Mouse (Mus musculus): ENCODE measurements around the gene Dkkl1.

Gene Dkkl1

DNA sequence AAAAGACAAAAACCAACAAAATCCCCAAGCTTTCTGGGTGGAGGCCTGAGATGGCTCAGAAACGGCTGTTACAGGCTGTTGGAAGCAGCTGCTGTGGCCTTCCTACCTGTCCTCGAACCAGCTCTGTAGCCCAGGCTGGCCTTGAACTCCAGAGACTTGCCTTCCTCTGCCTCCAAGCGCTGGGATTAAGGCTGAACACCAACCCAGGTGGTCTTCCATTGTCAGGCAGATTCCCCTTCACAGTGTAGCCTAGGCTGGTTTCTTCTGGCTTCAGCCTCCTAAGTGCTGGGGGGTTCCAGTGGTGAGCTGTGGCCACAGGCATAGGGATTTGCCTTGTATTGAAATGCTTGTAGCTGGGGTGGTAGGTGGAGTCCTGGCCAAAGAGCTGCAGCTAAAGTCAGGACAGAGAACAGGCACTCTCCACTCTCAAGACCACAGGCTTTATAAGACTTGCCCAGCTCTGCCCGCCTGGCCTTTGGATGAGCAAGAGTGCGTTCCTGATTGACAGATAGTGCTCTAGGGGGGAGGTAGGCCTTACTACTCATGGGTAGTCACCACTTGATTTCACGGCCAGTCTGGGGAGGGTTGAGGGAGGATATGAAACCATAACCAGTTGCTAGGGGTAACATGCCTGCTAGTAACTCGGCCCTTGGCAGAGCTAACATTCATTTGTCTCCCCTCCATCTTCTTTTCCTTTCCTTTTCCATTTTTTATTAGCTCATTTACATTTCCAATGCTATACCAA is 17.7 kb upstream of the Dkkl1 start:
- DNase-seq (ENCODE audit: low spot score in 2 of 2) = no peak

DNA sequence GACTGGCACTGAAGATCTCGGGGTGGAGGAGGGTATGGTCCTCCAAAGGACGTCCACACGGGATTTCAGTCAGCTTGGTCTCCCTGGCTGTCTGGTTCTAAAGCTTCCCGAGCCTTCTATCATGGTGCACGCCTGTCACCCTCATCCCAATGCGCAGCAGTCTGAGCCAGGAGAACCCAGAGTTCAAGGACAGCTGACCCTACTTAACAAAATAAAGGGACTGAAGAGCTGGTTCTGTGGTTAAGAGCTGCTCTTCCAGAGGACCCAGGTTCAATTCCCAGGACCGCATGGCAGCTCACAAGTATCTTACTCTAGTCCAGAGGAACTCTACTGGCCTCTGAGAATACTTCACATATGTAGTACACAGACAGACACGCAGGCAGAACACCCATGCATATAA is 17.1 kb upstream of the Dkkl1 start:
- no peak for DNase-seq (ENCODE audit: low spot score in 2 of 2)

GRCm38 (mm10) chr7:45228548-45228947 is 16.6 kb upstream of the Dkkl1 start:
- no peak for DNase-seq (ENCODE audit: low spot score in 2 of 2)

DNA sequence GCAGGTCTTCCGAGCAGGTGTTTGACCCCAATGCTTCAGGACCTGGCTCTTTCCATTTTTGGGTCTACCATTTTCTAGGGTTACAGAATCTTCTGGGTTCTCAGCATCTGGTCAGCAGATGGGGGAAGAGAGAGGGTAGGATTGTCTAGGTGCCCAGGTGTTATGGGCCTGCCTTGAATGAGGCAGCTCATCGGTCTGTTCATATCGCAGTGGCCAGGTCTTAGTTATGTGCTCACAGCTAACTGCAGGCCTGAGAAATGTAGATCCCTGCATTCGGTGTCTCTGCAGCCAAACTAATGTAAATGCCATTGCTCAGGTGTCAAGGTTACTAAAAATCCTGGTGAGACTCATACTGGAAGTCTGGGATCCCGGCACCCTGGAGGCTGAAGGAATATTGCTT is 14.5 kb upstream of the Dkkl1 start:
- no peak for DNase-seq (ENCODE audit: low spot score in 2 of 2)

- DNase-seq (ENCODE audit: low spot score in 2 of 2) = no peak
Observed at GRCm38 (mm10) chr7:45224826-45225225, 12.9 kb upstream of the Dkkl1 start.

DNA sequence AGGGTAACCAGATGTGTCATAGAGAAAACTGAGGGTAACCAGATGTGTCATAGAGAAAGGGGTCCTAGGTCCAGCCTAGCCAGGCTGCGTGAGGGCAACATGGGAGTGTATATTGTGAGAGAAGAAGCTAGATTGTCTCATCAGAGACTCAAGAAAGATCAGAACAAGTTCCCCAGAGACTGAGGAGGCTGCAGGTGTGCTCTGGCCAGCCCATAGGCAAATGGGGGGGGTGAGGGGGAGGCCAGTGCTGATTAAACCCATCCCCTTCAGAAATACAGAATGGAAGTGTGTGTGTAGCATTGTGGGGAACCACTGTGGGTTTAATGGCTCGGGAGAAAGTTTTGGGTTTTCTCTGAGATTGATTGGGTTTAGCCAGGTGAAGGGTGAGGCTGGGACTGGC is 9.7 kb upstream of the Dkkl1 start:
- DNase-seq (ENCODE audit: low spot score in 2 of 2) = no peak

DNA sequence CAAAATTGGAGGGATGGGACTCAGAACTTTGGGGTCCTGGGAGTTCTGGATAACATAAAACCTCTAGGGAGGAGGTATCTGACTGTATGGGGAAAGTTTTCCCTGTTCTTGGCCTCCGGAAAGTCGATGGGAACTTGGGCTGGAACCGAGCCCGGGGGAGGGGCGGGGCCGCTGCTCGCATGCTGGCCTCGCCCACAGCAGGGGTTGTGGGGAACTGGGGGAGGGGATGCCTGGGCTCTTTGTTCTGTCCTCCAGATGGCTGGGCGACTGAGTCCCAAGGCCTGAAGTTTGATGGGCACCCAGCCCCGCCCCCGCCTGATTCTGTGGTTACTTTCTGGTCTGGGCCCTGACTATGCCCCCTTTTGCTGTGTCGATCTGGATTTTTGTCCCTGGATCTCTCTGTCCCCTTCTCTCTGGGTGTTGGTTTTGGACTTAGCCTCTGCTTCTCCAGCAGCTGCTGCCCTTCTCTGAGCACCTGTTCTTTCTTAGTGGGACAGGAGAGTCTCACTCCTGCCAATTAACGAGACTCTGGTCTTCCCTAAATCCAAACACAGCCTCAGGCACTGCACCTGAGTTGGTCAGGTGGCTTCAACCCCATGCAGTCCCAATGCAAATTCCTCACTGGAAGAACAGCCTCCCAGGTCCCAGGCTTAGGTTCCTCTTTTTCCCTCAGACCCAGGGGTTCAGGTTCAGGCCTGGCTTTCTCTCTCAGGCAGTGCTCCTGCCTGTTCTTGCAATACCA is 4.7 kb upstream of the Dkkl1 start:
- no peak for DNase-seq (ENCODE audit: low spot score in 2 of 2)

DNA sequence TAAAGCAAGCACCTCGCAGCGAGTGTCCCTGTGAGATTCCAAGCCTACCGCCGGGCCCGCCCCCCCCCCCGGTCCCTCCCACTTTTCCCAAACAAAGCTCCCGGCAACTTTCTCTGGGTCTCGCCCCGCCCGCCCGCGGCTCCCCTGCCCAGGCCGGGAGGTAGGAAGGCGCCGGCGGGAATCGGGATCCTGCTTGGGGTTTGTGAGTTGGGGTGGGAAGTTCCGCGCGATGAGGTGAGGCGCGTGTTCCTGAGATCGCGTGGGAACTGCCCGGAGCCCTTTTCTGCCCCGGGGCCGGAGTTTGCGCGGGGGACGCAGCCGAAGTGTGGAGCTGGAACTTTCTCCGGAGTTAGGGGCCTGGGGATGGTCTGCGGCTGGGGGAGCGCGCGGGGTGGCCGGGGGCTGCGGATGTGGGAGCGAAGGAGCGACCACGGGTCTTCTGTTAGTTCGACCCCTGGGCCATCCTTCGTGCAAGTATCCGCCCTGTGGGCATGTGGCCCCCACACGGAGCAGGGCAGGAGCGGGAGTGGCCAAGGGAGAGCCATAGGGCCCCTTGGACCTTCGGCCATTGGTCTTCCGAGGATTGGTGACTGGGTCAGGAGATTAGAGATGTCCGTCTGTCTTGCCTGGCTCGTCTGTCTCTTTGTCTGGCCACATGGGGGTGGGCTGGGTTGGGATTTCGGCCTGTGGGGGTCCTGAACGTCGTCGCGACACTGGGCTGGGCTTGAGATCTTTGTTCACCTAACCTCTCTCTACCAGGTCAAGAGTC is 3.9 kb upstream of the Dkkl1 start, which contains the start of gene Tead2:
Gene Tead2 (plus strand): TSS at position 81 of the 769 bp plus-strand sequence.
- DNase-seq (ENCODE audit: low spot score in 2 of 2) = no peak

GRCm38 (mm10) chr7:45213708-45214107 is 1.8 kb upstream of the Dkkl1 start:
- no peak for DNase-seq (ENCODE audit: low spot score in 2 of 2)

DNA sequence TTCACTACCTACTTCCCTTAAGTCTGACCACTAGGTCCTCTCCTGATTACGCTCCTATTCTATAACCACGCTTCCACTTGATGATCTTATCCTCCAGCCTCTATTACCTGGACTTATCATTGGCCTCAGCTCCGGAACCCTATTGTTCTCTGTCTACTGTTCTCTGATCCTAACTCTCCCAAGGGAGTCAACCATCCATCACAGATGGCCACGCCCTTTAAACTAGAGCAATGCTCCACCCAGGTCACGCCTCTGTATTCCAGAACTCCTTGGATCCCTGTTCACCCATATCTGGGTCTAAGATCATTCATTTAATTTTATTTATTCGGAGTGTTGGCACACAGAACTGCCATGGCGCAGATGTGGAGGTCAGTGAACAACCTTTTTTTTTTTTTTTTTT is 409 bp upstream of the Dkkl1 start:
- DNase-seq (ENCODE audit: low spot score in 2 of 2) = no peak

DNA sequence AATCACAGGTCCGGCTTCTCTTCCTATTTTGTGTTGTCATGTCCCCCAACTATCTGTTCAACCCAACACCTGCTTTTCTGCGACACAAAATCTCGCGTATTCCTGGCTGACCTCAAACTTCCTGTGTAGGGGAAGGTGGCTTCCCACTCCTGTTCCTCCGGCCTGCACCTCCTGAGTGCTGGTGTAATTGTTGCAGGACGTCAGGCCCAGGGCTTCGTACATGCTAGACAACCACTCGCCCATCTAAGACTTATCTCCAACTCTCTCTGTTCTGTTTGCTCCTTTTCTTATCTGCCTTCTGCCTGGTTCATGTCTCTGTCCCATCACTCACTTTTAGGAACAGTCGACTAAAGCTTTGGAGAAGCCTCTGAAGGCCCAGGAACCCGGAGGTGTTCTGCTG is 877 bp downstream of the Dkkl1 start:
- no peak for DNase-seq (ENCODE audit: low spot score in 2 of 2)

GRCm38 (mm10) chr7:45208260-45208659 is 3.7 kb downstream of the Dkkl1 start:
- DNase-seq (ENCODE audit: low spot score in 2 of 2) = no peak

DNA sequence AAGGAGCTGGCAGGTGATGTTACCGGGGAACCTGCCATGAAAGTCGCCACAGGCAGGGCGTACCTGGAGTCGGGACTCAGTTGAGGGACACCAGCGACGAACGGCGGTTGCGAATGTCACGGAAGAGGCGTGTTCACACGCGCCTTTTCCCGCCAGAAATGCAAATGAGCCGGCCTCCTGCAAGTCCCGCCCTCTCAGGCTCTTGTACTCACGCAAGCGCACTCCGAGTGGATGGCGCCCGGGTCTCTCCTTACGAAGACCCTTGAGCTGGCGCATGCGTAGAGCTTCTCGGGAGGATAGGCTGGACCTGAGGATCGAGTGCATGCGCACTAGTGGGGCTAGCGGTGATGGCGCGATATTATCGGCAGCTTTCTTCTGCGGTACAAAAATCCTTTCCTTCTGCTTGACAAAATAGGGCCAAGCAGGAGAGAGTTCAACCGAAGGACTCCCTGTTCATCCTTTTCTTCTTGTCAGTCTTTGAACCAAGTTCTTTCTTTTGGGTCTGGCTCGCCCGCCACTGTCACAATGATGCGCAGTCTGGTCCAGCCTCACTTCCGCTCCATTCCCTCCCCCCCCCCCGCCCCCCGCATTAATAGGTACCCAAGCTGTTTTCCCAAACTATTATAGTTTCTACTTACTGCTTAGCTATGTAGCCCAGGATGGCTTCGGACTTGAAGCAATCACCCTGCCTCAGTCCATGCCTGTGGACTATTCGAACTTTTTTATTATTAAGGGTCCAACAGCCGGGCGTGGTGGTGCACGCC is 7.4 kb downstream of the Dkkl1 start, which contains the start of gene Ccdc155:
Gene Ccdc155 (minus strand): TSS at position 513 of the 764 bp plus-strand sequence.
- peak; percentile 86 to 89 for DNase-seq (ENCODE audit: low spot score in 2 of 2)

- no peak for DNase-seq (ENCODE audit: low spot score in 2 of 2)
Observed at GRCm38 (mm10) chr7:45202654-45203053, 9.3 kb downstream of the Dkkl1 start.

DNA sequence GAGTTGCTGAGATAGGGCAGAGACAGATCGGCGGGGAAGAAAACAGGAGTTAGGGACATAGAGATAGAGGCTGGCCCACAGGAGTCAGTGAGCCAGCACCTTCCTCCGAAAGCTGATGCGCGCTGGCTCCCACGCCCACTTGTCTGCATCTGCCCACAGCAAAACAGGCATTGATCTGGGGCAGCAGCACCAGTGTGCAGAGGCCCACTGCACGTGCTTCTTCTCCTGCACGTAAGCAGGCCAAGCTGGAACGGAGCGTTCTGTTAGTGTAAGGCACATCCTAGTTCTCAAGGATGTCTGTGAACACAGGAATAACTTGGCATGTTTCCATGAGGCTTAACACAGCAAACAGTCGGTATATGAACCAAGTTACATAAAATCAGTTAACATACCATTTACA is 13.0 kb downstream of the Dkkl1 start:
- DNase-seq (ENCODE audit: low spot score in 2 of 2) = no peak

GRCm38 (mm10) chr7:45198435-45198834 is 13.5 kb downstream of the Dkkl1 start:
- DNase-seq (ENCODE audit: low spot score in 2 of 2) = peak; percentile 44 to 53

- DNase-seq (ENCODE audit: low spot score in 2 of 2) = no peak
Observed at GRCm38 (mm10) chr7:45196994-45197393, 15.0 kb downstream of the Dkkl1 start.

DNA sequence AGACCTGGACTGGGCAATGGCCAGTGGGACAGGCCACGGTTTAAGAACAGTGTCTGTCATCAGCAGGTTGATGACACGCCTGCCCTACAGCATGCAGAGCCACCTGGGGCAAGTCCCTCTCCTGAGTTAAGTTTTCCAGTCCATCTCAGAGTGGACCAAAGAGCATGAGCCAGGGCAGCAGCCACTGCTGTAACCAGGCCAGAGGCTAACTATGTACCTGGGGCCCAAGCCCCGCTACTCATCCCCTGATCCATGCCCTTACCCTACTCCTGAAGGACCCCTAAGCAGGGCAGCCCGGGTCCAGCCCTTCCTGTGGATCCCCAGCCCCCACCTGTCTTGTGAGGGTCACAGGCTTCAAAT is 15.8 kb downstream of the Dkkl1 start:
- DNase-seq (ENCODE audit: low spot score in 2 of 2) = no peak

- DNase-seq (ENCODE audit: low spot score in 2 of 2) = no peak
Observed at GRCm38 (mm10) chr7:45195341-45196175, 16.4 kb downstream of the Dkkl1 start.

DNA sequence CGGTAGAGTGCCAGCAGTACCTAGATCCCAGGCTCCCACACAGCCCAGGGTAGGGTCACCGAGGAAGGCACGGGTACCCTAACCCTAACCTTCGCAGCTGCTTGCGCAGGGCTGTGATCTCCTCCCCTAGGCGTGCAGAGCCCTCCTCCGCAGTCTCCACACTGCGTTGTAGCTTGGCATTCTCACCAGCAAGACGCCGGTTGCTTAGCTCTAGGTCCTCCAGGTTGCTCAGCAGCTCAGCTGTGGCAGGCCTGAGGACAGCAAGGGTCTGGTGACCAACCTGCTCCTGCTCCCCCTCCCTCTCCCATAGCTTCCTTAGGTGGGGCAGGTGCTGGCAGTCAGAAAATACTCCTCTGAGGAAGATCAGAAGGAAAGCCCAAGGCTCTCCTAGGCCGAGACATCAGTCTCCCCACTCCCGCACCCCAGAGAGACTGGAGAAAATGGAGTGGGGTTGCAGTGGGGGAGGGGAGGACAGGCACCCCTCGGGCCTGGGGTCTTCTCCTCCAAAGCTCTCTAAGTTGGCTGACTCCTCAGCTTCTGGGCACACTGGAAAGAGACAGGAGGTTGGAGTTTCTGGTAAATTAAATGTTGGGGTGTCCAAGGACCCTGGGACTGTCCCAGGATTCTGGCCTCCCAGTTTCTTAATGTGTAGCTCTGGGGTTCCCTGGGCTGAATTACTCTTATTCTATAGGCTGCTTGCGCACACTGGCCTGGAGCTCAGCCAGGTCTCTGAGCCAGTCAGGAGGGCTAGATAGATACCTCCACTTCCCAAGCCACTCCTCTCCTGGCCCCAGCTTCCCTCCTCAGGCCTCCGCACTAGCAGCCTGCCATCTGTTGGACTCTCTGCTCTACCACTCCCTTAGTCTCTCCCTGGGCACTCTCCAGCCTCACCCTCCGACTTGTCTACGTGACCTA is 17.8 kb downstream of the Dkkl1 start:
- DNase-seq (ENCODE audit: low spot score in 2 of 2) = no peak

Measured in frontal cortex, postnatal 14 days (tissue).